Mouse (Mus musculus) heart, embryonic 13.5 days (tissue): ENCODE measurements around the gene Meis3. TPM values are rescaled to one million over a fixed set of nuclear protein-coding genes. Genes with fewer than 3 reads are reported as not detected.

Experiments used
- ATAC-seq: fragments of 200-750 bp; cut with Nextera tagmentation; 2 replicates; pipeline ENCODE4 v1.8.0; 2017; ENCODE audit warnings: moderate TSS enrichment; ENCODE audit not compliant: insufficient number of reproducible peaks, low FRiP score, low TSS enrichment; ENCODE audit errors: extremely low read depth
- H3K27ac ChIP-seq: fragments of 300-500 bp; sonication (generic); replicated peaks from 2 replicates; pipeline ENCODE4 v1.5.1; 2015; ENCODE audit warnings: moderate library complexity, mild to moderate bottlenecking, inconsistent platforms
- H3K27me3 ChIP-seq: fragments of 300-500 bp; sonication (generic); replicated peaks from 2 replicates; pipeline ENCODE4 v1.6.1; 2015; ENCODE audit warnings: mild to moderate bottlenecking, inconsistent platforms
- H3K36me3 ChIP-seq: fragments of 300-500 bp; sonication (generic); 2 replicates; pipeline ENCODE4 v1.6.1; 2015; ENCODE audit warnings: mild to moderate bottlenecking, inconsistent platforms
- H3K4me1 ChIP-seq: fragments of 300-500 bp; sonication (generic); 2 replicates; pipeline ENCODE4 v1.6.1; 2015; ENCODE audit warnings: inconsistent platforms
- H3K4me2 ChIP-seq: fragments of 300-500 bp; sonication (generic); 2 replicates; pipeline ENCODE4 v1.6.1; 2015; ENCODE audit warnings: inconsistent platforms, mild to moderate bottlenecking, moderate library complexity
- H3K4me3 ChIP-seq: fragments of 300-500 bp; sonication (generic); 2 replicates; pipeline ENCODE4 v1.5.1; 2015; ENCODE audit warnings: moderate library complexity, mild to moderate bottlenecking, inconsistent platforms
- H3K9ac ChIP-seq: fragments of 300-500 bp; sonication (generic); 2 replicates; pipeline ENCODE4 v1.6.1; 2015; ENCODE audit warnings: inconsistent platforms, mild to moderate bottlenecking, moderate library complexity
- H3K9me3 ChIP-seq: fragments of 300-500 bp; sonication (generic); 2 replicates; pipeline ENCODE4 v1.6.1; 2016; ENCODE audit warnings: inconsistent platforms
- WGBS: fragments of 180-500 bp; shearing (Covaris S2); methylation state at CpG from one replicate; pipeline ENCODE4 v1.1.7; 2015; ENCODE audit warnings: mixed read lengths; 5-methylcytosine and 5-hydroxymethylcytosine counted together
- polyA plus RNA-seq: library from polyadenylated mRNA; unstranded; fragments of >200 nt; fragmentation: Nextera tagmentation; extraction: Ambion mirVana; gene quantifications from 2 replicates; pipeline ENCODE4 v1.2.1, GENCODE M21; 2015

The Meis3 gene
- 17.1 and 19.4 TPM in 2 replicates for polyA plus RNA-seq

- Histone ChIP-seq H3K27me3 (peaks cover 23% of the 10 kb centered on the region), H3K27ac (0 out of 2 replicates have a peak within 1 kb of the TSS, but pooled peaks have one; percentile 50), H3K9me3 (no peaks in the 10 kb centered on the region), H3K36me3 (peaks cover 14% of the 10 kb centered on the region), H3K9ac (peak within 1 kb of the TSS; percentile 86), H3K4me1 (peaks cover 25% of the 10 kb centered on the region), H3K4me2 (peak within 1 kb of the TSS; percentile 88), H3K4me3 (peak within 1 kb of the TSS; percentile 71)
- WGBS = 1% methylated on average over 36 of the region's 42 CpGs
- ATAC-seq = peak; percentile 55; the same call in 1 of the 2 replicates
Measured at GRCm38 (mm10) chr7:16174597-16175541, at the start of gene Meis3. Meis3 (plus strand) TSS chr7:16175090.

GRCm38 (mm10) chr7:16125829-16126228 is 49.1 kb upstream of the Meis3 start:
- Histone ChIP-seq H3K4me2 (no peak overlapping the region), H3K27me3 (peaks cover 6% of the 10 kb centered on the region), H3K9ac (no peak overlapping the region), H3K27ac (no peak overlapping the region), H3K4me3 (no peak overlapping the region), H3K9me3 (no peaks in the 10 kb centered on the region), H3K36me3 (peaks cover 41% of the 10 kb centered on the region), H3K4me1 (peaks cover 28% of the 10 kb centered on the region)
- WGBS = 85% methylated on average over 9 of the region's 9 CpGs
- ATAC-seq = no peak

GRCm38 (mm10) chr7:16128344-16128743 is 46.5 kb upstream of the Meis3 start:
- Histone ChIP-seq H3K27ac (no peak overlapping the region), H3K36me3 (peaks cover 41% of the 10 kb centered on the region), H3K4me1 (peaks cover 40% of the 10 kb centered on the region), H3K9ac (no peak overlapping the region), H3K4me2 (no peak overlapping the region), H3K27me3 (peaks cover 24% of the 10 kb centered on the region), H3K9me3 (no peaks in the 10 kb centered on the region), H3K4me3 (no peak overlapping the region)
- ATAC-seq = no peak
- WGBS = 72% methylated on average over 6 of the region's 6 CpGs

GRCm38 (mm10) chr7:16128899-16129298 is 46.0 kb upstream of the Meis3 start:
- H3K9ac ChIP-seq = peak overlapping the region; percentile 88
- H3K4me1 ChIP-seq = peaks cover 40% of the 10 kb centered on the region
- no peak for ATAC-seq
- WGBS = 61% methylated on average over 5 of the region's 5 CpGs
- H3K4me2 ChIP-seq = peak overlapping the region; percentile 85
- no peaks in the 10 kb centered on the region for H3K9me3 ChIP-seq
- H3K27ac ChIP-seq = peak overlapping the region; percentile 86
- peak overlapping the region; percentile 65 for H3K4me3 ChIP-seq
- H3K36me3 ChIP-seq = peaks cover 40% of the 10 kb centered on the region
- peaks cover 29% of the 10 kb centered on the region for H3K27me3 ChIP-seq

- peak within 1 kb of the TSS; percentile 65 for H3K4me3 ChIP-seq
- peak within 1 kb of the TSS; percentile 88 for H3K9ac ChIP-seq
- peaks cover 35% of the 10 kb centered on the region for H3K36me3 ChIP-seq
- peak within 1 kb of the TSS; percentile 86 for H3K27ac ChIP-seq
- ATAC-seq = peak; percentile 67
- peaks cover 40% of the 10 kb centered on the region for H3K4me1 ChIP-seq
- H3K4me2 ChIP-seq = peak within 1 kb of the TSS; percentile 85
- 4% methylated on average over 12 of the region's 12 CpGs for WGBS
- peaks cover 29% of the 10 kb centered on the region for H3K27me3 ChIP-seq
- no peaks in the 10 kb centered on the region for H3K9me3 ChIP-seq
Measured at GRCm38 (mm10) chr7:16129421-16129845, 45.5 kb upstream of the Meis3 start, which contains the start of gene Slc8a2. Slc8a2 (plus strand) TSS chr7:16129826.

- peaks cover 28% of the 10 kb centered on the region for H3K36me3 ChIP-seq
- peak overlapping the region; percentile 65 for H3K4me3 ChIP-seq
- H3K27ac ChIP-seq = peak overlapping the region; percentile 86
- no peaks in the 10 kb centered on the region for H3K9me3 ChIP-seq
- WGBS = 1% methylated on average over 35 of the region's 38 CpGs
- peaks cover 29% of the 10 kb centered on the region for H3K27me3 ChIP-seq
- H3K4me1 ChIP-seq = peaks cover 40% of the 10 kb centered on the region
- peak overlapping the region; percentile 85 for H3K4me2 ChIP-seq
- H3K9ac ChIP-seq = peak overlapping the region; percentile 88
- peak; percentile 62 for ATAC-seq
Measured at GRCm38 (mm10) chr7:16129846-16130691, 44.8 kb upstream of the Meis3 start.

- Histone ChIP-seq H3K27me3 (peaks cover 29% of the 10 kb centered on the region), H3K4me2 (peak overlapping the region; percentile 85), H3K4me3 (peak overlapping the region; percentile 65), H3K9ac (peak overlapping the region; percentile 88; the same call in 1 of the 2 replicates), H3K36me3 (peaks cover 19% of the 10 kb centered on the region), H3K4me1 (peaks cover 40% of the 10 kb centered on the region), H3K9me3 (no peaks in the 10 kb centered on the region), H3K27ac (no peak overlapping the region)
- 39% methylated on average over 13 of the region's 13 CpGs for WGBS
- no peak for ATAC-seq
Measured at GRCm38 (mm10) chr7:16130956-16131634, 43.8 kb upstream of the Meis3 start.

- H3K4me1 ChIP-seq = peaks cover 40% of the 10 kb centered on the region
- no peak overlapping the region for H3K27ac ChIP-seq
- no peaks in the 10 kb centered on the region for H3K9me3 ChIP-seq
- H3K4me2 ChIP-seq = 0 out of 2 replicates have a peak overlapping the region, but pooled peaks have one; percentile 13
- H3K36me3 ChIP-seq = peaks cover 9% of the 10 kb centered on the region
- 0 out of 2 replicates have a peak overlapping the region, but pooled peaks have one; percentile 47 for H3K9ac ChIP-seq
- 15% methylated on average over 7 of the region's 7 CpGs for WGBS
- H3K27me3 ChIP-seq = peaks cover 29% of the 10 kb centered on the region
- no peak overlapping the region for H3K4me3 ChIP-seq
- no peak for ATAC-seq
Measured at GRCm38 (mm10) chr7:16132161-16132581, 42.7 kb upstream of the Meis3 start.

GRCm38 (mm10) chr7:16132926-16133325 is 42.0 kb upstream of the Meis3 start:
- Histone ChIP-seq H3K9me3 (no peaks in the 10 kb centered on the region), H3K36me3 (peaks cover 1% of the 10 kb centered on the region; the same call in 1 of the 2 replicates), H3K4me3 (no peak overlapping the region), H3K9ac (no peak overlapping the region), H3K4me1 (peaks cover 40% of the 10 kb centered on the region), H3K27ac (no peak overlapping the region), H3K27me3 (peaks cover 29% of the 10 kb centered on the region), H3K4me2 (no peak overlapping the region)
- ATAC-seq = no peak
- 56% methylated on average over 3 of the region's 3 CpGs for WGBS

GRCm38 (mm10) chr7:16133691-16134090 is 41.2 kb upstream of the Meis3 start:
- WGBS = 86% methylated on average over 9 of the region's 9 CpGs
- no peaks in the 10 kb centered on the region for H3K36me3 ChIP-seq
- ATAC-seq = no peak
- no peaks in the 10 kb centered on the region for H3K9me3 ChIP-seq
- H3K9ac ChIP-seq = no peak overlapping the region
- H3K4me1 ChIP-seq = peaks cover 34% of the 10 kb centered on the region
- no peak overlapping the region for H3K4me2 ChIP-seq
- no peak overlapping the region for H3K4me3 ChIP-seq
- peaks cover 29% of the 10 kb centered on the region for H3K27me3 ChIP-seq
- no peak overlapping the region for H3K27ac ChIP-seq
